Mouse (Mus musculus): ENCODE data around the gene Snap29. TPM values are rescaled to one million over a fixed set of nuclear protein-coding genes. Genes with fewer than 3 reads are reported as not detected.

Snap29 gene
- polyA plus RNA-seq, 1 experiment from 2014 or later = 19.8 TPM

DNA sequence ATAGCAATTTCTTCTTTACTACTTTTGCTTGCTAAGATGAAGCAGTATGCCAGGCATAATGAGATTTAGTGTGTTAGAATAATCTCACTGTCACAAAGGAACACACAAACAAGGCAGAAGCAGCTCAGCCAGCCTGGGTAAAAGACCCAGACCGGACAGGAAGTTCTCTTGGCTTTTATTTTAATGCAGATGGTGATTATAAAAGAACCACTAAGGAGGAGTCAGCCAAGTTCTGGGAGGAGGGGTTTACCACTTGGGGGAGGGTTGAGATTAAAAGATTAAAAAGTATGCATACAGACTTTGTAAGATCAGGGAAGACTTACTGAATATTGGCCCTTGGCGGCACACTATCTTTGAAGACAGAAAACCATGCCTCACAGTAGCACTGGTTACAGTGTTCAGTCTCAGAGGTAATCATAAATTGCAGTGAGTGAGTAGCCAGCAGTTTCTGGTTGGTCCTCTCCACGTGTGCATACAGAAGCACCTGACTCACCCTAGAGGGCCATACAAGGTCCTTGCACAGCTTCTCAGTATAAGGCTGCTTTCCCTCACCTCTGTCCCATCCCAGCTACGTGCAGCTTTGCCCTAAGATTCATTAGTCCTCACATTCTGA, 72.7 kb downstream of the Snap29 start:
- ATAC-seq (ENCODE audit: low FRiP score, low read depth) = no peak
- no peaks in the 10 kb centered on the region for H3K9me3 ChIP-seq
- 88% methylated on average over 4 of the region's 4 CpGs for WGBS
- no peak overlapping the region for H3K4me3 ChIP-seq
- no peaks in the 10 kb centered on the region for H3K27me3 ChIP-seq (replicated peaks)
- no peak overlapping the region for H3K4me2 ChIP-seq (replicated peaks)
- peaks cover 8% of the 10 kb centered on the region; the same call in 1 of the 2 replicates for H3K36me3 ChIP-seq
- H3K27ac ChIP-seq = no peak overlapping the region
- H3K9ac ChIP-seq = no peak overlapping the region
- H3K4me1 ChIP-seq = no peaks in the 10 kb centered on the region

Other genes starting within 250 kb of the Snap29 start
- gene Ube2l3, start 203.3 kb upstream of the Snap29 start, polyA plus RNA-seq (2016; fragmentation: Nextera tagmentation; extraction: Ambion mirVana) = 342 and 364 TPM in 2 replicates
- gene Rimbp3, start 197.4 kb upstream of the Snap29 start, polyA plus RNA-seq (2016; fragmentation: Nextera tagmentation; extraction: Ambion mirVana) = 1.8 and 2.1 TPM in 2 replicates
- 11.7 and 12.4 TPM in 2 replicates for gene Hic2, start 172.4 kb upstream of the Snap29 start, polyA plus RNA-seq (2016; fragmentation: Nextera tagmentation; extraction: Ambion mirVana)
- 22.8 and 23.1 TPM in 2 replicates for gene Tmem191c, start 129.9 kb upstream of the Snap29 start, polyA plus RNA-seq (2016; fragmentation: Nextera tagmentation; extraction: Ambion mirVana)
- gene Serpind1, start 74.6 kb upstream of the Snap29 start, polyA plus RNA-seq (2016; fragmentation: Nextera tagmentation; extraction: Ambion mirVana) = 0.35 and 0.41 TPM in 2 replicates
- gene Pi4ka, start 328 bp downstream of the Snap29 start, polyA plus RNA-seq (2016; fragmentation: Nextera tagmentation; extraction: Ambion mirVana) = 56.2 and 61.8 TPM in 2 replicates
- 91.0 and 102 TPM in 2 replicates for gene Crkl, start 46.0 kb downstream of the Snap29 start, polyA plus RNA-seq (2016; fragmentation: Nextera tagmentation; extraction: Ambion mirVana)
- 1.1 and 3.2 TPM in 2 replicates for gene Aifm3, start 83.6 kb downstream of the Snap29 start, polyA plus RNA-seq (2016; fragmentation: Nextera tagmentation; extraction: Ambion mirVana)
- 116 and 135 TPM in 2 replicates for gene Lztr1, start 102.7 kb downstream of the Snap29 start, polyA plus RNA-seq (2016; fragmentation: Nextera tagmentation; extraction: Ambion mirVana)
- gene Thap7, start 125.2 kb downstream of the Snap29 start, polyA plus RNA-seq (2016; fragmentation: Nextera tagmentation; extraction: Ambion mirVana) = 62.7 and 71.0 TPM in 2 replicates
- gene Lrrc74b, start 155.3 kb downstream of the Snap29 start, polyA plus RNA-seq (2016; fragmentation: Nextera tagmentation; extraction: Ambion mirVana) = 0.24 TPM in 2 replicates
- 0.75 and 0.96 TPM in 2 replicates for gene P2rx6, start 155.9 kb downstream of the Snap29 start, polyA plus RNA-seq (2016; fragmentation: Nextera tagmentation; extraction: Ambion mirVana)
- gene Slc7a4, start 177.2 kb downstream of the Snap29 start, polyA plus RNA-seq (2016; fragmentation: Nextera tagmentation; extraction: Ambion mirVana) = 6.6 TPM in 2 replicates
- 30.5 and 31.8 TPM in 2 replicates for gene Smpd4, start 213.4 kb downstream of the Snap29 start, polyA plus RNA-seq (2016; fragmentation: Nextera tagmentation; extraction: Ambion mirVana)
- gene Ccdc74a, start 240.5 kb downstream of the Snap29 start, polyA plus RNA-seq (2016; fragmentation: Nextera tagmentation; extraction: Ambion mirVana) = 5.1 and 6.5 TPM in 2 replicates